Mouse (Mus musculus) ES-E14 (cell line): Measurements from ENCODE around the gene Secisbp2l. TPM values are rescaled to one million over a fixed set of nuclear protein-coding genes. Genes with fewer than 3 reads are reported as not detected.

ENCODE experiments used
- DNase-seq: peaks from one replicate; pipeline ENCODE4 v3.0.0-alpha.2; 2013; ENCODE audit warnings: low read depth, low spot score
- H3K27ac ChIP-seq: 2 replicates; pipeline ENCODE4 v1.5.1; 2012; ENCODE audit warnings: low read depth, mild to moderate bottlenecking, low read length, moderate library complexity, mixed read lengths; ENCODE audit not compliant: poor library complexity, insufficient read depth, severe bottlenecking
- H3K36me3 ChIP-seq: 2 replicates; pipeline ENCODE4 v1.6.1; 2012; ENCODE audit warnings: mild to moderate bottlenecking, low read length, moderate library complexity, mixed read lengths; ENCODE audit not compliant: control insufficient read depth, poor library complexity, insufficient read depth, severe bottlenecking
- H3K4me1 ChIP-seq, 2 experiments: fragments of 150-350 bp in 1 of 2; sonication (generic) in 1 of 2; 2 replicates each; pipeline ENCODE4 v1.6.1; 2012; ENCODE audit warnings: low read length in 2 of 2, mild to moderate bottlenecking in 1 of 2, mixed read lengths in 1 of 2; ENCODE audit not compliant: control insufficient read depth in 2 of 2, insufficient read depth in 2 of 2, poor library complexity in 1 of 2
- H3K4me3 ChIP-seq, 2 experiments: fragments of 150-350 bp in 1 of 2; sonication (generic) in 1 of 2; 2 replicates each; pipeline ENCODE4 v1.5.1; 2012; ENCODE audit warnings: low read length in 2 of 2, low read depth in 1 of 2, mild to moderate bottlenecking in 1 of 2, mixed read lengths in 1 of 2; ENCODE audit not compliant: insufficient read depth in 1 of 2, poor library complexity in 1 of 2, severe bottlenecking in 1 of 2
- H3K9ac ChIP-seq: 2 replicates; pipeline ENCODE4 v1.6.1; 2012; ENCODE audit warnings: low read depth, mild to moderate bottlenecking, low read length, mixed read lengths; ENCODE audit not compliant: poor library complexity, insufficient read depth, severe bottlenecking
- H3K9me3 ChIP-seq: fragments of 150-350 bp; sonication (generic); 2 replicates; pipeline ENCODE4 v1.6.1; 2012; ENCODE audit warnings: low read depth, mild to moderate bottlenecking, low read length; ENCODE audit not compliant: control insufficient read depth, insufficient read depth
- CHD2 ChIP-seq: IDR thresholded peaks from 2 replicates; pipeline ENCODE4 v1.6.1; 2014; ENCODE audit warnings: mild to moderate bottlenecking, low read depth, low read length, inconsistent platforms
- HCFC1 ChIP-seq: IDR thresholded peaks from 2 replicates; pipeline ENCODE4 v1.6.1; 2012; ENCODE audit warnings: low read length, inconsistent platforms, borderline replicate concordance; ENCODE audit not compliant: insufficient read depth
- MAFK ChIP-seq: IDR thresholded peaks from 2 replicates; pipeline ENCODE4 v1.6.1; 2014; ENCODE audit warnings: mild to moderate bottlenecking, low read depth, low read length, inconsistent platforms; ENCODE audit not compliant: insufficient read depth
- ZC3H11A ChIP-seq: IDR thresholded peaks from 2 replicates; pipeline ENCODE4 v1.6.1; 2012; ENCODE audit warnings: low read depth, mild to moderate bottlenecking, inconsistent platforms, low read length, borderline replicate concordance
- ZNF384 ChIP-seq: IDR thresholded peaks from 2 replicates; pipeline ENCODE4 v1.6.1; 2012; ENCODE audit warnings: low read depth, low read length, inconsistent platforms
- in situ Hi-C, 2 experiments: fragments of 600-800 bp; cut with MboI; formaldehyde crosslinking; loops; one replicate each; pipeline ENCODE4 v1.15.1; 2025; ENCODE audit warnings: low sequenced_read_pairs in 2 of 2, inconsistent platforms in 1 of 2; ENCODE audit not compliant: unreplicated experiment in 2 of 2
- total RNA-seq: library from RNA; depleted of rRNA; stranded (reverse); fragments of 300-350 nt; gene quantifications from 2 replicates; pipeline ENCODE4 v1.2.3, GENCODE M21; 2012; rRNA removed

Gene Secisbp2l
- total RNA-seq, 1 experiment, result 14.9 TPM

DNA sequence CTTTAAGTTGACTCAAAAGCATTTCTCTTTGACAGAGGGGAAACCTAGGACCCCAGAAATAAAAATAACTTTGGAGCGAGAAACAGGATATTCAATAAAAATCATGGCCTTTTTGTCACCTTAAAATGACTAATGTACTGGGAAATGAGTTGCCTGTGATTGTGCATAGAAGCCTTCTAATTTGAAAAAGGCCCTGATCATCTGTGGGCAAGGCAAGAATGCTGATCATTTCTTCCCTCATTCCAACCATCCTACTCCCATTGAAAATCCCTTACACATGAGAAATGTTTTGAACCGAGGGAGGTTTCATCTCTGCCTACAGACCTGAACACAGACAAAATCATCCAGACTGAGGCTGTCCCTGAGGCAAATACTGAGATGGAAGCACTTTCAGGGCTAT, 79.8 kb downstream of the Secisbp2l start:
- in situ Hi-C loops, result no loop called here
- TF ChIP-seq CHD2, result no peak
- no peak for TF ChIP-seq HCFC1

GRCm38 (mm10) chr2:125701606-125702005, 81.1 kb downstream of the Secisbp2l start:
- no peak for DNase-seq
- in situ Hi-C loops, result no loop called here
- no peak overlapping the region for H3K27ac ChIP-seq
- peaks cover 6% of the 10 kb centered on the region in 2 experiments; a peak in 2 of 4 replicates for H3K4me1 ChIP-seq
- no peaks in the 10 kb centered on the region for H3K36me3 ChIP-seq
- H3K9me3 ChIP-seq, result no peaks in the 10 kb centered on the region
- no peak overlapping the region for H3K4me3 ChIP-seq
- TF ChIP-seq ZNF384, result no peak
- TF ChIP-seq CHD2, result no peak
- no peak for TF ChIP-seq HCFC1
- no peak for TF ChIP-seq ZC3H11A
- no peak for TF ChIP-seq MAFK
- no peak overlapping the region for H3K9ac ChIP-seq

More for the DNA sequence above, 79.8 kb downstream of the Secisbp2l start:
- Histone ChIP-seq H3K4me3 (no peak overlapping the region), H3K4me1 (peaks cover 8 to 11% of the 10 kb centered on the region in 2 experiments; a peak in 3 of 4 replicates), H3K9me3 (no peaks in the 10 kb centered on the region), H3K9ac (no peak overlapping the region), H3K36me3 (no peaks in the 10 kb centered on the region), H3K27ac (no peak overlapping the region)
- no peak for DNase-seq

GRCm38 (mm10) chr2:125696219-125696618, 86.5 kb downstream of the Secisbp2l start:
- Histone ChIP-seq H3K9me3 (no peaks in the 10 kb centered on the region), H3K9ac (no peak overlapping the region), H3K36me3 (no peaks in the 10 kb centered on the region), H3K4me1 (no peaks in the 10 kb centered on the region), H3K27ac (no peak overlapping the region), H3K4me3 (no peak overlapping the region)
- in situ Hi-C loops, result no loop called here
- no peak for TF ChIP-seq ZNF384
- no peak for DNase-seq

DNA sequence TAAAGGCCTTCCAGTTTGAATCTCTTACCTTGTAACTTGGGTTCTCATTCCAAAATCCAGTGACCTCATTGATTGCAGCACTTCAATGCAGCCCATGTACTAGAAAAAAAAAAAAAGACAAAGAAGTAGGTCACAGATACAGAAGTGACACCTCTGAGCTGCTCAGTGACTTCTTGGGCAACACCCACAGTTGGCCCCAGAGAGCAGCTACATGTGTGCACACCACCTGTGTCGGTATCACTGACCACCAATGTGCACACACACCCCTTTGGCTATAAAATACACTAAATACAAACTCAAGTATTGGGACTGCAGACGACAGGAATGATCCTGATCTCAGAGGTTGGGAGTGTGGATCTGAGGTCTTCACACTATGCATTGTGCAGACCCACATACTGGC, 87.9 kb downstream of the Secisbp2l start:
- in situ Hi-C loops, result no loop called here
- Histone ChIP-seq H3K4me3 (no peak overlapping the region), H3K27ac (no peak overlapping the region), H3K9ac (no peak overlapping the region), H3K9me3 (no peaks in the 10 kb centered on the region), H3K4me1 (no peaks in the 10 kb centered on the region), H3K36me3 (no peaks in the 10 kb centered on the region)
- no peak for TF ChIP-seq ZC3H11A
- TF ChIP-seq CHD2, result no peak
- TF ChIP-seq ZNF384, result no peak
- no peak for TF ChIP-seq HCFC1
- DNase-seq, result no peak

- Histone ChIP-seq H3K36me3 (no peaks in the 10 kb centered on the region), H3K9me3 (no peaks in the 10 kb centered on the region), H3K4me3 (no peak overlapping the region), H3K9ac (no peak overlapping the region), H3K4me1 (no peaks in the 10 kb centered on the region), H3K27ac (no peak overlapping the region)
- TF ChIP-seq ZC3H11A (no peak), ZNF384 (no peak), HCFC1 (no peak), MAFK (no peak), CHD2 (no peak)
- in situ Hi-C loops, result no loop called here
- DNase-seq, result no peak
These were observed 90.7 kb downstream of the Secisbp2l start for GRCm38 (mm10) chr2:125692010-125692409.

Other genes with a start within 250 kb of the Secisbp2l start
- gene Cep152, start 157.8 kb downstream of the Secisbp2l start, total RNA-seq, result 12.5 and 16.2 TPM in 2 replicates
- gene Eid1, start 109.8 kb downstream of the Secisbp2l start, total RNA-seq, result 12.5 and 23.6 TPM in 2 replicates
- 0.79 and 1.1 TPM in 2 replicates for gene Shc4, start 58.7 kb downstream of the Secisbp2l start, total RNA-seq
- gene Galk2, start 76.2 kb upstream of the Secisbp2l start, total RNA-seq, result 16.3 and 20.1 TPM in 2 replicates
- gene Cops2, start 76.3 kb upstream of the Secisbp2l start, total RNA-seq, result 82.2 and 114 TPM in 2 replicates